Mouse (Mus musculus): Measurements from ENCODE around the gene Map2k5.

The Map2k5 gene

GRCm38 (mm10) chr9:63182306-63182960 lies 195.3 kb downstream of the Map2k5 start:
- no peak for DNase-seq

DNA sequence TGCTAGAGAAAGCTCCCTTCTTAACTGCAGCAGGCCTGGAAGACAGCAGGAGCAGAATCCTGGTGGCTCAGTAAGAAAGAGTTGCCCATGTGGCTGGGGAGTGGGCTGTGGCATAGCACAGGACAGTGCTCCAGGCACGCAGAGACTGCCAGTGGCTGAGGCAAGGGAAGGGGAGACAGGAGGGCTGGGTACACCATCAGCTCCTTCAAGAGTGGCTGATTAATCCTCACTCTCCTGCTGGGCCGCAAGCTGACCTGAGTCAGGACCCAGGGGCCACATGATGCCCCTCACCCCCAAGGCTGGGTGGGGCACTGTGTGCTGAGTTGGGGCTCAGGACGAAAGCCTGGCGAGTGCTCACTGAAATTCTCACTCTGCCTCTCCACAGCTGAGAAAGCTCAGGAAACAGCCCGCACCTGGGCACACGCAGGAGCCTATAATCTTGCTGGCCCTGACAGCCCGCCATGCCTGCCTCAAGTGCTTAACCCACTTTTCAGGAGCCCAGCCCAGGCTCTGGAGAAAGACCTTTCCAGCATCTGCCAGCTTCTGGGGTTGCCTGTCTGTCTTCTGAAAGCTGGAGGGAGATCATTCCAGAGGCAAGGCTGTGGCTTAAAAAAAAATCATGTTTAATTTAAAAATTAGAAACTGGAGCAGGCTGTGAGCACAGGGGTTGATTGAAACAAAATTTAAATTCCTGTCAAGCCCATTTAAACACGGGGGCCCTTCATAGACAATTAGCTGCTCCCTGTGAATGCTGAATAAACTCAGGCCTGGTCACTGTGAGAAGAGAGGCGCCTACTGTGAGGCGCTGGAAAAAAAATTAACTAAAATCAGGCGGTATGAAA lies 196.1 kb downstream of the Map2k5 start:
- DNase-seq = no peak

- DNase-seq = no peak
These were observed 199.4 kb downstream of the Map2k5 start for GRCm38 (mm10) chr9:63178296-63178695.

GRCm38 (mm10) chr9:63174001-63174721 lies 203.5 kb downstream of the Map2k5 start:
- peak; percentile 38 for DNase-seq

DNA sequence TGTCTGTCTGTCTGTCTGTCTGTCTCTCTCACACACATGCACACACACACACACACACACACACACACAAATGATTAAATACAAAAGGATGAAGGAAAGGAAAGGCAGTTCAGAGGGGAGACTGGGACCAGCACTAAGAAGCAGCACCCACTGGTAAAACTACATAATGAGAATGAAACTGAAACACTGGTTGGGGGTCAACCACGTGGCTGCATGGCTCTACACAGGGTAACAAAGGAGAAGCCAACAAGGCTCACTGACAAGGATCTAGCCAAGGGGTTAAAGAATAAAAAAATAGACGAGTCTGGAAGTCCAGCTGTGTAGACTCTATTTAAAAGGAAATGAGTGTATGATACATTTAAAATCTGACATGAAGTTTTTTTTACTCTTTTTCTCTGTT lies 205.8 kb downstream of the Map2k5 start:
- DNase-seq = no peak

GRCm38 (mm10) chr9:63169127-63169526 lies 208.6 kb downstream of the Map2k5 start:
- DNase-seq = no peak

DNA sequence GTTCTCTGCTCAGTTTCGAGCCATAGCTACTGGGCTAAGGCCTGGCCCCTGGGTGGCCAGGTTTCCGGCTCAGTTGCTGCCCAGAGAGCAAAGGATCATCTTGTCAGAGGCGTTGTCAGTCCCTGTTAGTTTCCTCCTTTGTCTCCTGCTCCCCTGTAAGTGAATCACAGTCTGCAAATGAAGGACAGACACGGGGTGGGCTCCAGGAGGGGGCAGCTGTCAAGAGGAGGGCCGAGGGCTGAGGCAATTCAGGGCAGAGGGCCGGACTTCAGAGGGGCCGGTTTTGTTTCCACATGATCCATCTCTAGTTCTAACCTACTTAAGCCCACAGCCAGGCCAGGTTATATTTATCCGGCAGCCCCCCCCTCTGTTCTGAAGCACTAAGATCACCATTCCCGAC lies 212.6 kb downstream of the Map2k5 start:
- no peak for DNase-seq

DNA sequence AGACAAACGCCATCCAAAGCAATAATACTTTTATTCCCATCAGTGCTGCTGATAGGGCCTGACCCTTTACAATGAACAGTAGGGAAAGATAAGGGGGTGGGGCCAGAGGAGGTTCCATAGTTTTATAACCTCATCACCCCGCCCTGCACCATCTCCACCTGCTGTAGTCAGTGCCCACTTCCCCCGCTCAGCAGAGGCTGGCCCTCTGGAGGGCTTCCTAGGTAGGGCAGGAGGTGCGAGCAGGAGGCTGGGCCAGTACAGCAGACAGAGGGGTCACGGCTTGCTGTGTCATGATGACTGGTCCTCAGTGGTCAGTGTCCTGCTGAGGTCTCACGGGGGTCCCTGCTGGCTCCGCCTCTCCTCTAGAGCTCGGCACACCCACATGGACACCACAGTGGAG lies 213.9 kb downstream of the Map2k5 start:
- no peak for DNase-seq

- no peak for DNase-seq
These were observed 225.8 kb downstream of the Map2k5 start for GRCm38 (mm10) chr9:63151949-63152348.

GRCm38 (mm10) chr9:63151072-63151870 lies 226.4 kb downstream of the Map2k5 start:
- DNase-seq = peak; percentile 57

- DNase-seq = no peak
These were observed 227.5 kb downstream of the Map2k5 start for GRCm38 (mm10) chr9:63150086-63150800.

DNA sequence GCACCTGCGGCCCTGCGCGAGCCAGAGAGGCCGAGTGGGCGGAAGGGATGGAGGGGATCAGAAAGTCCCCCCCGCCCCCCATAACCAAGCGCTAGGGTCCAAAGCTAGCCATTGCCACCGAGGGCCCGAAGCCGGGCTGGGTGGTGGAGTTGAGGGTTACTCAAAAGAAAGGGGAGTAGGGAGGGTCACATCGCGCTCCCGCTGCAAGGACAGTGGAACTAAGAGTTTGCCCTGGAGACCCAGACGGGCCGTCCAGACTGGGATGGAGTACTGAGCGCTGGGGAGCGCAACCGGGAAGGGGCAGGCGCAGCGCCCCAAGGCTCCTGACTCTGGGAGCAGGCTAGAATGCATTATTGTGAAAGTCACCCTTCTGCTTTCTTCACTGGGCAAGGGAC lies 228.3 kb downstream of the Map2k5 start:
- no peak for DNase-seq

DNA sequence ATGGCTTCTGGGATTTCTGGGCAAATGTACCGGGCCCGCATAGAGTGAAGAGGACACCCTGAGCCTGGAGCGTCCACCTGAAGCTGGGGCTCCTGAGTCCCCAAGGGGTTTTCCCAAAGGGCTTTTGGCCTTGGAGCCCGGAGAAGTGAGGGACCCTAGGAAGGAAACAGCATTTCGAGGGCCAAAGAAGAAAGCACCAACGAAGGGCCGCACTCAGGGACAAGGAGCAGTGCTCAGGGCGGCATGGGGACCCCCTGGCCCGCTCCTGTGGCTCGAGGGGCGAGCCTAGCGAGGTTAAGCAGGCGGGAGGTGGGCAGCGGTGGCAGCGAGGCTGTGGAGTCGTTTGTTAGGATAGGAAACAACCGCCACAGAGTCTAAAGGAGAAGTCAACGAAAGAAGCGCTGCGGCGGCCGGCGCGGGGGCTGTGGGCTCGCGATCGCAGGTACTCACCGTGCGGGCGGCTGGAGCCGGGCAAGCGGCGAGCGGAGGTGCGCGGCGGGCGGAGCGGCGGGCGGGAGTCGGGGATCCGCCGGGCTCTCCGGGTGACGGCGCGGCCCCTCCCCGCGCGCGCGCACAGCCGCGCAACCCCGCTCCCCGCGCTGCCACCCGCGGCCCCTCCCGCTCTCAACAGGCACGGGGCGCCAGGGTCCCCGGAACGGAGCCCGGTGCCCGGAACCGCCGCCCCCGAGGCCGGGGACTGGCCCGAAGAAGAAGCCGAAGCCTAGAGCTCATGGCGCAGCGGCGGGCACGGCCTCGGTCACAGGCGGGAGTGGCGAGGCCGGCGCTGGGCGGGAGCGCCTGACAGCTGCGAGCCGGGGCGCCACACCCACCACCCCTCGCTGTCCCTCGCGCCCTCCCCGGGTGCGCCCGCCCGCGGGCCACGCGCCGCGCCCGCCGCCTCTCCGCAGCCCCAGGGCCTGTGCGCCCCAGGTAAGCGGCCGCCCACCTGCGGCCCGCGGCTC lies 229.0 kb downstream of the Map2k5 start, which contains the start of gene Skor1:
Gene Skor1 (minus strand): TSS at position 552 of the 962 bp plus-strand sequence.
- DNase-seq = no peak

GRCm38 (mm10) chr9:63147786-63148409 lies 229.8 kb downstream of the Map2k5 start:
- no peak for DNase-seq

- DNase-seq = no peak
These were observed 230.4 kb downstream of the Map2k5 start for GRCm38 (mm10) chr9:63147296-63147695.

- DNase-seq = no peak
These were observed 230.8 kb downstream of the Map2k5 start for GRCm38 (mm10) chr9:63146856-63147274.

GRCm38 (mm10) chr9:63146126-63146855 lies 231.4 kb downstream of the Map2k5 start:
- no peak for DNase-seq

GRCm38 (mm10) chr9:63145249-63146125 lies 232.2 kb downstream of the Map2k5 start:
- no peak for DNase-seq
